In genomic region chr2:181458411-181459152, GRCm38 (mm10) we compare ENCODE assay signal across 8 mouse cellular contexts. TPM values are rescaled to one million over a fixed set of nuclear protein-coding genes. Genes with fewer than 3 reads are reported as not detected.
DNase-seq lines count a peak whose midpoint lies in the region; ATAC-seq lines count a peak whose summit lies in the region.

No protein-coding gene starts in this region.

- under 1% methylated on average over 68 of the region's 72 CpGs for WGBS in forebrain, embryonic 11.5 days
- WGBS in hindbrain, embryonic 12.5 days: under 1% methylated on average over 60 of the region's 72 CpGs

- peaks cover 12% of the 10 kb centered on the region for H3K4me1 ChIP-seq in brown adipose tissue, adult 24 weeks (ENCODE audit: control insufficient read depth, insufficient read depth, insufficient read length, low read length)
- H3K4me1 ChIP-seq in forebrain, embryonic 11.5 days (replicated peaks; ENCODE audit: control insufficient read depth, insufficient read depth, low read length): peaks cover 4% of the 10 kb centered on the region; the same call in 1 of the 2 replicates
- peaks cover 17% of the 10 kb centered on the region for H3K4me1 ChIP-seq in hindbrain, embryonic 12.5 days

- H3K36me3 ChIP-seq in forebrain, embryonic 11.5 days (ENCODE audit: control insufficient read depth, insufficient read depth, low read length): no peaks in the 10 kb centered on the region
- no peaks in the 10 kb centered on the region for H3K36me3 ChIP-seq in hindbrain, embryonic 12.5 days

- H3K27me3 ChIP-seq in forebrain, embryonic 11.5 days (ENCODE audit: control insufficient read depth, insufficient read depth, low read length): no peaks in the 10 kb centered on the region; the same call in 1 of the 2 replicates
- peaks cover 13% of the 10 kb centered on the region for H3K27me3 ChIP-seq in hindbrain, embryonic 12.5 days

- peak overlapping the region; percentile 93 for H3K4me2 ChIP-seq in forebrain, embryonic 11.5 days (ENCODE audit: low read depth, low read length, severe bottlenecking)
- peak overlapping the region; percentile 95 for H3K4me2 ChIP-seq in hindbrain, embryonic 12.5 days (replicated peaks)

- H3K27ac ChIP-seq in brown adipose tissue, adult 24 weeks (replicated peaks; ENCODE audit: low read depth, low read length): peak overlapping the region; percentile 64
- peak overlapping the region; percentile 46; the same call in 1 of the 2 replicates for H3K27ac ChIP-seq in forebrain, embryonic 11.5 days (ENCODE audit: low read depth, low read length)
- H3K27ac ChIP-seq in hindbrain, embryonic 12.5 days: peak overlapping the region; percentile 86

- ATAC-seq in forebrain, embryonic 11.5 days (replicated peaks; ENCODE audit: low FRiP score): peak; percentile 3; the same call in 1 of the 2 replicates
- ATAC-seq in hindbrain, embryonic 12.5 days (ENCODE audit: low FRiP score): peak; percentile 39; the same call in 1 of the 2 replicates

- H3K4me3 ChIP-seq in brown adipose tissue, adult 24 weeks (ENCODE audit: insufficient read depth, low read depth, low read length): peak overlapping the region; percentile 87
- peak overlapping the region; percentile 94 for H3K4me3 ChIP-seq in forebrain, embryonic 11.5 days (ENCODE audit: low read depth, low read length)
- peak overlapping the region; percentile 66 for H3K4me3 ChIP-seq in hindbrain, embryonic 12.5 days

- H3K9me3 ChIP-seq in forebrain, embryonic 11.5 days (ENCODE audit: control insufficient read depth, low read length): no peaks in the 10 kb centered on the region
- H3K9me3 ChIP-seq in hindbrain, embryonic 12.5 days (replicated peaks): no peaks in the 10 kb centered on the region

- peak overlapping the region; percentile 86 for H3K9ac ChIP-seq in forebrain, embryonic 11.5 days (ENCODE audit: low read length)
- H3K9ac ChIP-seq in hindbrain, embryonic 12.5 days: peak overlapping the region; percentile 82

- peak; percentile 35 to 54 for DNase-seq in lung, adult 18-20 months
- no peak for DNase-seq in lung, postnatal 25 days (ENCODE audit: low spot score)
- DNase-seq in forebrain, embryonic 11.5 days (ENCODE audit: low spot score): no peak
- peak; percentile 60 for DNase-seq in liver
- DNase-seq in naive thymus-derived CD4-positive, alpha-beta T cell, adult 2 months (ENCODE audit: low read depth): peak; percentile 35
- peak; percentile 13 for DNase-seq in thymus, postnatal 25 days

RNA-seq across cellular contexts. Expression of gene Zbtb46, which starts 0.6 kb away (rescaled TPM):
- 5.5 and 6.6 TPM in 2 replicates for polyA plus RNA-seq in brown adipose tissue, adult 24 weeks (2012; ENCODE audit: insufficient read depth, insufficient read length, missing spikeins)
- polyA plus RNA-seq in forebrain, embryonic 11.5 days (2014; fragmentation: Nextera tagmentation; extraction: Ambion mirVana): 14.2 and 16.1 TPM in 2 replicates
- 22.3 and 22.7 TPM in 2 replicates for polyA plus RNA-seq in hindbrain, embryonic 12.5 days (2016; fragmentation: Nextera tagmentation; extraction: Ambion mirVana)

RNA-seq across cellular contexts. Expression of gene Abhd16b, which starts 34.4 kb away (rescaled TPM):
- polyA plus RNA-seq in brown adipose tissue, adult 24 weeks (2012; ENCODE audit: insufficient read depth, insufficient read length, missing spikeins): not detected in 2 replicates
- 0.15 TPM in 1 of 2 replicates, not detected in the other for polyA plus RNA-seq in forebrain, embryonic 11.5 days (2014; fragmentation: Nextera tagmentation; extraction: Ambion mirVana)
- 0.12 TPM in 1 of 2 replicates, not detected in the other for polyA plus RNA-seq in hindbrain, embryonic 12.5 days (2016; fragmentation: Nextera tagmentation; extraction: Ambion mirVana)

RNA-seq across cellular contexts. Expression of gene Tpd52l2, which starts 38.4 kb away (rescaled TPM):
- 88.5 and 109 TPM in 2 replicates for polyA plus RNA-seq in brown adipose tissue, adult 24 weeks (2012; ENCODE audit: insufficient read depth, insufficient read length, missing spikeins)
- 143 and 148 TPM in 2 replicates for polyA plus RNA-seq in forebrain, embryonic 11.5 days (2014; fragmentation: Nextera tagmentation; extraction: Ambion mirVana)
- 120 and 121 TPM in 2 replicates for polyA plus RNA-seq in hindbrain, embryonic 12.5 days (2016; fragmentation: Nextera tagmentation; extraction: Ambion mirVana)

Comparison
In these comparisons a context has a peak if more than half of its experiments do, and no peak if none do; other contexts are left out.
1. DNase-seq: peak in lung, adult 18-20 months (2 of 2), liver (single experiment), naive thymus-derived CD4-positive, alpha-beta T cell, adult 2 months (single experiment) and thymus, postnatal 25 days (single experiment); none in lung, postnatal 25 days (single experiment) and forebrain, embryonic 11.5 days (single experiment).
2. Peak in every context shown above with its lines, with median percentiles within 50 percentile points of each other: H3K27ac ChIP-seq and H3K4me3 ChIP-seq.